ENCODE assay signal across 8 mouse cellular contexts in genomic region chr17:28690776-28691686, GRCm38 (mm10). TPM values are rescaled to one million over a fixed set of nuclear protein-coding genes. Genes with fewer than 3 reads are reported as not detected.
DNase-seq lines count a peak whose midpoint lies in the region; ATAC-seq lines count a peak whose summit lies in the region.

Gene Mapk14 (plus strand): TSS chr17:28691329.

- WGBS in heart, embryonic 13.5 days: under 1% methylated on average over 82 of the region's 86 CpGs
- WGBS in liver, embryonic 12.5 days (ENCODE audit: insufficient replicate concordance): under 1% methylated on average over 86 of the region's 86 CpGs
- WGBS in stomach, embryonic 15.5 days: under 1% methylated on average over 85 of the region's 86 CpGs

- peak; percentile 100 for DNase-seq in CD4-positive helper T cell, adult 2 months (ENCODE audit: low read depth, low spot score)
- DNase-seq in brain, embryonic 18.5 days (ENCODE audit: low read depth, low spot score): peak; percentile 98
- peak; percentile 100 for DNase-seq in kidney, postnatal 10 days
- peak; percentile 99 for DNase-seq in natural killer cell, adult 2 months (ENCODE audit: low spot score in 2 of 2)

- H3K27me3 ChIP-seq in heart, embryonic 13.5 days (replicated peaks): peaks cover 11% of the 10 kb centered on the region
- no peaks in the 10 kb centered on the region for H3K27me3 ChIP-seq in liver, embryonic 12.5 days (replicated peaks)
- H3K27me3 ChIP-seq in stomach, embryonic 15.5 days (replicated peaks): no peaks in the 10 kb centered on the region

- peak within 1 kb of the TSS; percentile 84 for H3K4me3 ChIP-seq in heart, embryonic 13.5 days
- peak within 1 kb of the TSS; percentile 95 for H3K4me3 ChIP-seq in liver, embryonic 12.5 days
- H3K4me3 ChIP-seq in stomach, embryonic 15.5 days (replicated peaks): peak within 1 kb of the TSS; percentile 98

- peak within 1 kb of the TSS; percentile 97 for H3K27ac ChIP-seq in heart, embryonic 13.5 days (replicated peaks)
- peak within 1 kb of the TSS; percentile 95 for H3K27ac ChIP-seq in liver, embryonic 12.5 days
- H3K27ac ChIP-seq in stomach, embryonic 15.5 days: peak within 1 kb of the TSS; percentile 98

- H3K36me3 ChIP-seq in heart, embryonic 13.5 days: no peaks in the 10 kb centered on the region
- H3K36me3 ChIP-seq in liver, embryonic 12.5 days: peaks cover 17% of the 10 kb centered on the region
- H3K36me3 ChIP-seq in stomach, embryonic 15.5 days: no peaks in the 10 kb centered on the region

- peak; percentile 90 for ATAC-seq in erythroid progenitor cell, adult 5-6 weeks (replicated peaks; ENCODE audit: low FRiP score, poor library complexity, severe bottlenecking)
- peak; percentile 86 for ATAC-seq in heart, embryonic 13.5 days (ENCODE audit: extremely low read depth, insufficient number of reproducible peaks, low FRiP score, low TSS enrichment)
- peak; percentile 92 for ATAC-seq in liver, embryonic 12.5 days
- ATAC-seq in stomach, embryonic 15.5 days (ENCODE audit: insufficient read depth, low FRiP score, low read depth): peak; percentile 94

- H3K4me1 ChIP-seq in heart, embryonic 13.5 days: peaks cover 48% of the 10 kb centered on the region
- peaks cover 54% of the 10 kb centered on the region for H3K4me1 ChIP-seq in liver, embryonic 12.5 days
- peaks cover 24% of the 10 kb centered on the region for H3K4me1 ChIP-seq in stomach, embryonic 15.5 days

- peak within 1 kb of the TSS; percentile 79 for H3K4me2 ChIP-seq in heart, embryonic 13.5 days
- H3K4me2 ChIP-seq in liver, embryonic 12.5 days: peak within 1 kb of the TSS; percentile 79
- peak within 1 kb of the TSS; percentile 83 for H3K4me2 ChIP-seq in stomach, embryonic 15.5 days

- H3K9me3 ChIP-seq in heart, embryonic 13.5 days: no peaks in the 10 kb centered on the region
- H3K9me3 ChIP-seq in liver, embryonic 12.5 days (replicated peaks): no peaks in the 10 kb centered on the region
- H3K9me3 ChIP-seq in stomach, embryonic 15.5 days: no peaks in the 10 kb centered on the region

- peak within 1 kb of the TSS; percentile 93 for H3K9ac ChIP-seq in heart, embryonic 13.5 days
- H3K9ac ChIP-seq in liver, embryonic 12.5 days: peak within 1 kb of the TSS; percentile 98
- peak within 1 kb of the TSS; percentile 88 for H3K9ac ChIP-seq in stomach, embryonic 15.5 days

RNA-seq across cellular contexts. Expression of gene Mapk14, which starts in this region (rescaled TPM):
- total RNA-seq in erythroid progenitor cell, adult 5-6 weeks (2015; ENCODE audit: low replicate concordance): 53.7 and 58.7 TPM in 2 replicates
- total RNA-seq in erythroid progenitor cell, adult 5-6 weeks (2017; ENCODE audit: low replicate concordance): 63.1 and 64.9 TPM in 2 replicates
- 24.5 and 25.5 TPM in 2 replicates for polyA plus RNA-seq in heart, embryonic 13.5 days (2015; fragmentation: Nextera tagmentation; extraction: Ambion mirVana)
- polyA plus RNA-seq in liver, embryonic 12.5 days (2016; fragmentation: Nextera tagmentation; extraction: Ambion mirVana): 53.4 and 55.7 TPM in 2 replicates
- 40.7 and 44.9 TPM in 2 replicates for polyA plus RNA-seq in stomach, embryonic 15.5 days (2015; fragmentation: Nextera tagmentation; extraction: Ambion mirVana)

Comparison
In these comparisons a context has a peak if more than half of its experiments do, and no peak if none do; other contexts are left out.
1. Peak in every context shown above with its lines: DNase-seq, ATAC-seq, H3K4me3 ChIP-seq and H3K27ac ChIP-seq.